Mouse (Mus musculus) megakaryocyte, embryonic 14.5 days (primary cell): Measurements from ENCODE around the gene Usf3.

ENCODE experiments used
- FLI1 ChIP-seq: IDR thresholded peaks from 2 replicates; pipeline ENCODE4 v1.6.1; 2012; ENCODE audit warnings: low read length, inconsistent platforms, mixed read lengths
- GATA1 ChIP-seq: IDR thresholded peaks from 3 replicates; pipeline ENCODE4 v1.6.1; 2012; ENCODE audit warnings: mixed read lengths, low read length, inconsistent platforms, borderline replicate concordance

DNA sequence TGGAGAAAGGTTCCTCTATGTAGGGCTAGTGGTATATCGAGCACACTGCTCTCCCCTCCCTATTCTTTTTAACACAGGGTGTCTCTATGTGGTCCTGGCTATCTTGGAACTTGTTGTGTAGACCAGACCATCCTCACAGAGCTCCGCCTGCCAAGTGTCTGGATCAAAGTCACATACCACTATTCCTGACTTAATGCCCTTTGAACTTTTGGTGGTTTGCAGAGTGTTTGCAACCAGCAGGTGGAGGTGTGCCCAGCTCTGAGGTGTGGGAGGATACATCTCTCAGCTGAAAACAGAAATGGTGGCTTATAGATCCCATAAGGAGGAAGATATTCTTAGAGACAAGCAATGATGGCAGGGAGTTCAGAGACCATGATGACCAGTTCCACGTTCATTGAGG, 84.4 kb downstream of the Usf3 start:
- TF ChIP-seq FLI1 (no peak), GATA1 (no peak)
